11 mouse cellular contexts compared by ENCODE assay signal in the genomic region with DNA sequence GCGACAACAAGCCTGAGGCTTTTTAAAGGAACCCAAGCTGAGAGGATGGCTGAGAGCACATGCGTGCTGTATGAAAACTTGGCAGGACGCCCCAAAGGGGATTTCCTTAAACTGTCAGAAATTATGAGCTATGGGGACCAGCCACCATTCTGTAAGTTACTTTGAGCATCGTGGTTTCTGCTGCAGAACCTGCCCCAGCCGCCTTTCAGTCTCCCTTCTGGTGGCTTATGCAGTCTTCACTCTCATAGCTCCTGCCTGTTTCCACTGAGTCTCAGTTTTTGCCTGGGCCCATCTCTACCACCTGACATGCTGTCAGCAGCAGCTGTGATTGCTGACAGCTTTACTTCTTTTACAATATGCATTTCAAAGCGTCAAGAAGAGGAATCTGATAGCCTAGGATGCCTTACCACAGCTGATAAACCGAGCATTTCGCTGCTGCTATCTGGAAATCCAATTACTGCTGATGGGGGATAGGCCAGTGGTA. TPM values are rescaled to one million over a fixed set of nuclear protein-coding genes. Genes with fewer than 3 reads are reported as not detected.
DNase-seq lines count a peak whose midpoint lies in the region; ATAC-seq and TF ChIP-seq lines count a peak whose summit lies in the region.
"Had no signal": no experiment of that assay in that cellular context is flagged by ENCODE, and none has a peak within 500 bp of the region (broad histone marks: within the 10 kb centered on the region; RNA-seq: fewer than 3 reads in every experiment).

No protein-coding gene starts in this region.

- H3K36me3 ChIP-seq in liver, embryonic 14.5 days (replicated peaks; ENCODE audit: control insufficient read depth, insufficient read depth, low read depth), result no peaks in the 10 kb centered on the region

- WGBS in liver, embryonic 14.5 days (ENCODE audit: insufficient replicate concordance), result 39% methylated on average over 8 of the region's 8 CpGs

- no peak for TF ChIP-seq EP300 in liver, embryonic 14.5 days (IDR thresholded peaks at IDR 0.05; ENCODE audit: low read depth)

- H3K4me2 ChIP-seq in liver, embryonic 14.5 days (ENCODE audit: low read depth), result peak overlapping the region; percentile 42

- H3K4me3 ChIP-seq in liver, embryonic 14.5 days (ENCODE audit: insufficient read depth in 1 of 2, low read depth in 2 of 2, low read length in 2 of 2), result no peak overlapping the region

- no peak for TF ChIP-seq CTCF in liver, embryonic 14.5 days (IDR thresholded peaks at IDR 0.05; ENCODE audit: low read depth)

- peak overlapping the region; percentile 27; the same call in 1 of the 2 replicates for H3K9ac ChIP-seq in liver, embryonic 14.5 days (replicated peaks)

- ATAC-seq in liver, embryonic 14.5 days (ENCODE audit: insufficient read depth), result no peak

- no peaks in the 10 kb centered on the region for H3K9me3 ChIP-seq in liver, embryonic 14.5 days (ENCODE audit: control insufficient read depth, low read length)

- peak; percentile 42 for DNase-seq in cerebellum, adult 11-12 months
- DNase-seq in cerebellum, adult 8-10 months, result no peak
- peak; percentile 30 for DNase-seq in left cerebral cortex, postnatal 4 days
- no peak for DNase-seq in left cerebral cortex, adult 8-10 months (ENCODE audit: low spot score in 2 of 2)
- DNase-seq in cerebellum, postnatal 10 days, result peak; percentile 55 to 59
- DNase-seq in liver, embryonic 14.5 days (ENCODE audit: low read depth in 3 of 3, low spot score in 3 of 3), result no peak
- no peak for DNase-seq in embryo, embryonic 10 days (ENCODE audit: low spot score)
- no peak for DNase-seq in gastrocnemius, postnatal 36 days

- peaks cover 19 to 39% of the 10 kb centered on the region in 2 experiments for H3K4me1 ChIP-seq in liver, embryonic 14.5 days (replicated peaks; ENCODE audit: control insufficient read depth in 2 of 2, insufficient read depth in 2 of 2, low read length in 1 of 2)

- peak overlapping the region; percentile 65 for H3K27ac ChIP-seq in liver, embryonic 14.5 days

- H3K27me3 ChIP-seq in liver, embryonic 14.5 days (ENCODE audit: control insufficient read depth, insufficient read depth, low read length), result no peaks in the 10 kb centered on the region

- intact Hi-C loops in left cerebral cortex, postnatal 4 days (cut with DNase I), result no loop called here
- intact Hi-C loops in gastrocnemius, postnatal 36 days (cut with DNase I), result no loop called here

RNA-seq across cellular contexts. Expression of a gene that starts 13.3 kb away (rescaled TPM):
- total RNA-seq in left cerebral cortex, postnatal 4 days (2021), result not detected
- total RNA-seq in left cerebral cortex, adult 8-10 months (2022), result not detected
- 0.41 and 1.5 TPM in 2 replicates for polyA plus RNA-seq in liver, embryonic 14.5 days (2012; rRNA removed)
- 4.4 and 5.3 TPM in 2 replicates for polyA plus RNA-seq in liver, embryonic 14.5 days (2014; fragmentation: Nextera tagmentation; extraction: Ambion mirVana)
- not detected for total RNA-seq in gastrocnemius, postnatal 36 days (2021)
- total RNA-seq: neutrophil, adult 5-6 weeks had no signal
- polyA plus RNA-seq: large intestine, adult 2 months had no signal

RNA-seq across cellular contexts. Expression of a gene that starts 29.1 kb away (rescaled TPM):
- total RNA-seq in left cerebral cortex, postnatal 4 days (2021), result 10 to 100 TPM; 12.0 to 13.2 TPM
- 10 to 100 TPM; 11.4 to 16.7 (median 14.8) TPM for total RNA-seq in left cerebral cortex, adult 8-10 months (2022)
- polyA plus RNA-seq in liver, embryonic 14.5 days (2012; rRNA removed), result 16.9 and 18.2 TPM in 2 replicates
- 21.6 and 23.5 TPM in 2 replicates for polyA plus RNA-seq in liver, embryonic 14.5 days (2014; fragmentation: Nextera tagmentation; extraction: Ambion mirVana)
- 1 to 10 TPM; 3.5 to 4.2 TPM for total RNA-seq in gastrocnemius, postnatal 36 days (2021)

RNA-seq across cellular contexts. Expression of a gene that starts 40.1 kb away (rescaled TPM):
- total RNA-seq in left cerebral cortex, postnatal 4 days (2021), result 1 to 10 TPM in 1 of 2 experiments, not detected in 1; 1.2 TPM
- under 1 TPM in 2 of 4 experiments, not detected in 2; 0.81 to 0.98 TPM for total RNA-seq in left cerebral cortex, adult 8-10 months (2022)
- 2.2 and 3.1 TPM in 2 replicates for polyA plus RNA-seq in liver, embryonic 14.5 days (2012; rRNA removed)
- polyA plus RNA-seq in liver, embryonic 14.5 days (2014; fragmentation: Nextera tagmentation; extraction: Ambion mirVana), result 1.8 TPM in 2 replicates
- not detected for total RNA-seq in gastrocnemius, postnatal 36 days (2021)
- total RNA-seq: neutrophil, adult 5-6 weeks had no signal
- polyA plus RNA-seq: embryonic facial prominence, embryonic 11.5 days had no signal

RNA-seq across cellular contexts. Expression of a gene that starts 43.7 kb away (rescaled TPM):
- 10 to 100 TPM; 11.9 to 15.7 TPM for total RNA-seq in left cerebral cortex, postnatal 4 days (2021)
- 1 to 10 TPM; 5.5 to 7.1 (median 6.4) TPM for total RNA-seq in left cerebral cortex, adult 8-10 months (2022)
- 0.02 and 0.08 TPM in 2 replicates for polyA plus RNA-seq in liver, embryonic 14.5 days (2012; rRNA removed)
- polyA plus RNA-seq in liver, embryonic 14.5 days (2014; fragmentation: Nextera tagmentation; extraction: Ambion mirVana), result 0.13 and 0.20 TPM in 2 replicates
- under 1 TPM; 0.17 to 0.23 TPM for total RNA-seq in gastrocnemius, postnatal 36 days (2021)

Comparison
In these comparisons a context has a peak if more than half of its experiments do, and no peak if none do; other contexts are left out.
1. DNase-seq: peak in cerebellum, adult 11-12 months (single experiment), left cerebral cortex, postnatal 4 days (single experiment) and cerebellum, postnatal 10 days (2 of 2); none in cerebellum, adult 8-10 months (single experiment), left cerebral cortex, adult 8-10 months (0 of 2), liver, embryonic 14.5 days (0 of 3), embryo, embryonic 10 days (single experiment) and gastrocnemius, postnatal 36 days (0 of 2).